Mouse (Mus musculus) midbrain, embryonic 15.5 days (tissue): ENCODE measurements at regions not wholly inside any gene's neighbourhood (a gene's known extent, or its start where the extent isn't known, plus 50 kb on each side); places are given as distances from the start of the nearest gene placed in this dataset.

Experiments used
- ATAC-seq: fragments of 200-750 bp; cut with Nextera tagmentation; replicated peaks from 2 replicates; pipeline ENCODE4 v1.8.0; 2017; ENCODE audit warnings: moderate TSS enrichment
- H3K27ac ChIP-seq: fragments of 300-500 bp; sonication (generic); 2 replicates; pipeline ENCODE4 v1.5.1; 2015; ENCODE audit warnings: mild to moderate bottlenecking, inconsistent platforms
- H3K27me3 ChIP-seq: fragments of 300-500 bp; sonication (generic); replicated peaks from 2 replicates; pipeline ENCODE4 v1.6.1; 2015; ENCODE audit warnings: inconsistent platforms
- H3K36me3 ChIP-seq: fragments of 300-500 bp; sonication (generic); replicated peaks from 2 replicates; pipeline ENCODE4 v1.6.1; 2015; ENCODE audit warnings: inconsistent platforms
- H3K4me1 ChIP-seq: fragments of 300-500 bp; sonication (generic); 2 replicates; pipeline ENCODE4 v1.6.1; 2015; ENCODE audit warnings: inconsistent platforms
- H3K4me2 ChIP-seq: fragments of 300-500 bp; sonication (generic); 2 replicates; pipeline ENCODE4 v1.6.1; 2015; ENCODE audit warnings: inconsistent platforms, mild to moderate bottlenecking, moderate library complexity
- H3K4me3 ChIP-seq: fragments of 300-500 bp; sonication (generic); 2 replicates; pipeline ENCODE4 v1.5.1; 2015; ENCODE audit warnings: mild to moderate bottlenecking, inconsistent platforms
- H3K9ac ChIP-seq: fragments of 300-500 bp; sonication (generic); 2 replicates; pipeline ENCODE4 v1.6.1; 2015; ENCODE audit warnings: mild to moderate bottlenecking, inconsistent platforms
- H3K9me3 ChIP-seq: fragments of 300-500 bp; sonication (generic); 2 replicates; pipeline ENCODE4 v1.6.1; 2016; ENCODE audit warnings: inconsistent platforms
- WGBS: fragments of 180-500 bp; shearing (Covaris S2); methylation state at CpG from one replicate; pipeline ENCODE4 v1.1.7; 2015; ENCODE audit warnings: mixed read lengths; 5-methylcytosine and 5-hydroxymethylcytosine counted together

DNA sequence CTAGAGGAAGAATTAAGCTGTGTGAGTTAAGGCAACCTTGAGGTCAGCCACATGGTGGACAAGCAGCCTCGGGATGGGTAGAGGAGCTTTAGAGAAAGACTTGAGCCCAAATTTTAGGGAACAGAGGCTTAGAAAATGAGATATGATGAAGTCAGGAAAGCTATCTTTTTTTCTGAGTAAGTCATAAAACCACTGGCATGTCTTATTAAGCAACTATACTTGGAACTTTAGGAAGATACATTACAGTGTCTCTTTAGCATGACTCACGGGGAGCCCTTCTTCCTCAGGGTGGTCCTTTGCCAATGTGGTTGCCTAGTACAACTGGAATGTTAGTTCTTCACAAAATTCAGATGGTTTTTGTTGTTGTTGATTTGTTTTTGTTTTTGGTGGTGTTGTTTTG is 992.1 kb upstream of the Tmprss15 start:
- WGBS = 87% methylated on average over 2 of the region's 2 CpGs

DNA sequence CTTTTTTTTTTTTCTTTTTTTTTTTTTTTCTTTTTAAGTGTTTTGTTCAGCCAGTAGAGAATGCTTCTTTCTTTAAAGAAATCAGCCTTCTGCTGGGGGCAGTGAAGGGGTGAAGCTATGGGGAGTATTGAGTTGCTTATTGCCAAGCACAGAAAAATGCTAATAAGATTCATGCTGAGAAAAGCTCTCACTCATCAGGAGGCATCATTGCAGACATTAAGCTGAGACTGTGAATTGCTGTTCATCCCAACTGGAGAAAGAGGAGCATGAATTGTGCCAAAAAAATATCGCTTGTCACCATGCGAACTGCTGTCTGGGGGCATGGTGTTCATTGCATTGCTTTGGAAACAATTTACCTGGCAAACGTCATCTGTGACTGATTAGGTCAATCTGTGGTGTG is 982.8 kb upstream of the Tmprss15 start:
- Histone ChIP-seq H3K4me1 (no peaks in the 10 kb centered on the region), H3K36me3 (no peaks in the 10 kb centered on the region), H3K9ac (no peak overlapping the region), H3K4me2 (no peak overlapping the region), H3K9me3 (no peaks in the 10 kb centered on the region), H3K27me3 (no peaks in the 10 kb centered on the region), H3K27ac (no peak overlapping the region), H3K4me3 (no peak overlapping the region)
- peak; percentile 52; the same call in 1 of the 2 replicates for ATAC-seq
- WGBS = 38% methylated on average over 3 of the region's 3 CpGs

More for the DNA sequence above, 992.1 kb upstream of the Tmprss15 start:
- Histone ChIP-seq H3K9me3 (no peaks in the 10 kb centered on the region), H3K27ac (no peak overlapping the region), H3K4me1 (no peaks in the 10 kb centered on the region), H3K4me3 (no peak overlapping the region), H3K4me2 (no peak overlapping the region), H3K36me3 (no peaks in the 10 kb centered on the region), H3K9ac (no peak overlapping the region), H3K27me3 (no peaks in the 10 kb centered on the region)
- no peak for ATAC-seq
